Mouse (Mus musculus) spleen, adult 12 weeks (tissue): ENCODE measurements around the gene Dab1.

Source experiments
- DNase-seq: peaks from one replicate; pipeline ENCODE4 v3.0.0; 2022; ENCODE audit warnings: low spot score

Dab1 gene

DNA sequence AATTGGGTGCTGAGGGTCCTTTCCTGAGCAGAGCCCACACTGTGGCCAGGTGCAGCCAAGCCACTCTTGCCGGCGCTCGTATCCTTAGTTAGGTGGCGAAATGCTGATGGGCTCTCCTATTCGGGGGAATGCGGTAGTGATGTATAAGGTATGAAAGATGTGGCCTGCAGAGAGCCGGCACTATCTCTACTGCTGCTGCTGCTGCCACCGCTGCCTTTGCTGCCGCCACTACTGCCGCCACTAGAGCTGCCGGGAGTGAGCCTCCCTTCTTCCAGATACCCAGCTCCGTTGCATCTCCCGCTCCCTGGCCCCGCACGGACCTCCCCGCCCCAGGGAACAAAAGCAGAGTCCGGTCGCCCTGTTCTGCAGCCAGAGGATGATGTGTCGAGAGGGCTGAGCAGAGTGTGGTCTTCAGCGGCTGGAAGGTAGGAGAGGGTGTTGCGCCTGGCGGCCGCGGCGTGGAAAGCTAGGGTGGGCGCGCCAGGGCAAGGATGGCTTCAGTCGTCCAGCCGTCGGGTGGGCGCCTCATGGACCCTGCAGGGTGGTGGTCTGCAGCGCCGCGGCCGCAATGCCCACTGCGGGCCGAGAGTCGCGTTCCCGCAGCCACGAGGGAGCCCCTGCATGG is at the start of gene Dab1:
TSS of gene Dab1 (plus strand) at position 39 of the 625 bp plus-strand sequence.
- DNase-seq, result no peak

DNA sequence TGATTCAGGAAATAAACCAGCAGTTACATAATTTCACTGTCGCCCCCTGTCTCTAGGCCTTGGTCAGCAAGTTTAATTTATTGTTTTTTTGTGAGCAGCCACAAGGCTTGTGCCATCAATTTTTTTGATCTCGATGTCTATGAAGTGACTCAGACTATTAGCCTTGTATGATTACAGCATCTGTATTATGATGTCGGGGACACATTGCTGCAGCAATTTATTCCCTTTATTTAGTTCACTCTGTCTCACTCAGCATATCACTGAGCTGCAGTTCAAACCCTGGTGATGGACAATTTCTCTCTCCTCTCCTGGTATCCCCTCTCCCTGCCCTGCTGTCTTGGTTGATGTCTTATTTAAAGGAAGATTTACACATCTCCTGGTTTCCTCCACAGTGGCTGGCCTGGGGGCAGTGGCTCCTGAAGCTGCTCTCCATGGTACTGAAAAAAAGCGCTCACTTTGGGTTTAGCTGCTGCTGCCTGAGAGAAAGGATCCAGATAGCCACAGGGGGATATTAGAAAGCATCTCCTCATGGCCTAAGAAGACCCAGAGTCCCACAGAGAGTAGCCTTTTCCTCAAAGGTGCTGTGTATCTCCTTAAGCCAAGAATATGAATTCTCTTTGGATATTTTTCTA is 47.3 kb upstream of the Dab1 start:
- no peak for DNase-seq

DNA sequence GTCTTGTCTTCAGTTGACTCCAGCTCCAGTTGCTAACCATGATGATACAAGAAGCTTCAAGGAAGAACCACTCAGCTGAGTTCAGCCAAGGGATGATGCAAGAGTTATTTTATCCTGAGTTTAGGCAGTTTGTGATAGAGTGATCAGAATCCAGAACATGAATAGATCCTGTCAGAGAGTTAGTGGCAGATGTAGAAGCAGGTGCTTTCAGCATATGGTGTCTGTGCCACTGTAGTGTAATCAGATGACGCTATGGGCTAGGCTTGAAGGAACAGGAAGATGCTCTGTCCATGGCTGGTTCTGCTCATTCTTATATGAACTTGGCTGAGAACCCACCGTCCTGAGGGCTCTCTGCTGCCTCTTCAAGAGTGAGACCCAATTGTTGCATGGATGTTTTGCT is 43.6 kb upstream of the Dab1 start:
- DNase-seq, result no peak

DNA sequence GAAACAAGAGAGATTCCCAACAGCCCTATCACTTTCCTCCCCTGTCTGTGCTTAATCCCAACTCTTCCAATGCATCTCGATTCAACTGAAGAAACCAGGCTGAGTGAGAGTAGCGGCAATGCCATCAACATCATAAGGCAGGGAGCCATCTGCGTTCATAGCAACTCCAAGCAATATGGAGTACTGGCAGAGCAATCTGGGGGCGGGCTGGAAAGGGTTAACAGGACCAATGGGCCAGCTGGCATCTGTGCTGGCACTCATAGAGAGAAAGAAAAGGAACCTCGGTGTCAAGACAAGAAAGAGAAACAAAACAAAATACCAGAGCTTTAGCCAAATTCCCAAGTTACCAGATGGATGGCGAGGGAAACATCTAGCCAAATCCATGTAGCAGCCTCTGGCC is 42.9 kb upstream of the Dab1 start:
- no peak for DNase-seq

DNA sequence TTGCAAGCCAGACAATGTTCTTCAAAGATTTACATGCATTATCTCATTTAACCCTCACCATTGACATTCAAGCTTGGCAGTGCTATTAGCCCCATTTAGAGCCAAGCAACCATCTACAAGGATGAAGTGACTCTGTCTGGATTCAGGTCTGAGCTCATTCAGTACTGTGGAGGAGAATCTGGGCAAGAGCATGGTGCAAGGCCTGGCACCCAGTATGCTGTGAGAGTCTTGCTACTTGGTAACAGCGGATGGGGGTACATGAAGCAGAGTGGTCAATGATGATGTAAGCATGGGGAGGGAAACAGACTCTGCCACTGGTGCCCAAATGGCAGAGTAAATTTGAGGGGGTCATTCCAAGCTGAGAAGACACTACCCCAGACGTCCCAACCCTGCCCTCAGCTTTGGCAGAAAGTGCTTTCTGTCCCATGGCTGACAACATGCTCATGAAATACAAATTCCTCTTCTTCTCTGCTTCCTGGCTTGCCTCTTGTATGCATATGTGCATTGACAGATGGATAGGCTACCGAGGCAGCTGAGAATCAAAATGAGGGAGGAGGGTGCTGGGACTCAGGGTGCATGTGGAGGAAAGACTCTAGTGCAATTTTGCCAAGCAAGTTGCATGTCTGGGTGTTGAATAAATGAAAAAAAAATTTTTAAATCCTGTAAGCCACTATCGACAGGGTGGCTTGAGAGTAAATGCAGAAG is 41.9 kb upstream of the Dab1 start:
- DNase-seq, result no peak

DNA sequence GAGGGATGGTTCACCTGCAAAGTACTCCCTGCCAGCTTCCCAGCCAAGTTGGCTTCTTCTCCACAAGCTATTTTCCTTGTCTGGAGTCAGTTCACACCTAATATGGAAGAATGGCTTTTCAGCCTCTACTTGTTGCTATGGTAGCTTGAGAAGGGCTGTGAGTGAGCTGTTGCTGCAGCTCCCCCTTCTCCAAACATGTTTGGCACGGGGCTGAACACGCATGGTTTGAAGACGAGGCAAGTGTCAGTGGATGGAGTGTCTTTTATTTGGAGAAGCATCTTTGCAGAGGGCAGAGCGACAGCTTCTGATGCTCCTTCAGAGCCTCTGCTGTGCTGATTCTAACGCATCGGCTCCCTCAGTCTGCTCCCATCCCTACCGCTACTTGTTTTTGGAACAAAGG is 41.3 kb upstream of the Dab1 start:
- DNase-seq, result no peak

DNA sequence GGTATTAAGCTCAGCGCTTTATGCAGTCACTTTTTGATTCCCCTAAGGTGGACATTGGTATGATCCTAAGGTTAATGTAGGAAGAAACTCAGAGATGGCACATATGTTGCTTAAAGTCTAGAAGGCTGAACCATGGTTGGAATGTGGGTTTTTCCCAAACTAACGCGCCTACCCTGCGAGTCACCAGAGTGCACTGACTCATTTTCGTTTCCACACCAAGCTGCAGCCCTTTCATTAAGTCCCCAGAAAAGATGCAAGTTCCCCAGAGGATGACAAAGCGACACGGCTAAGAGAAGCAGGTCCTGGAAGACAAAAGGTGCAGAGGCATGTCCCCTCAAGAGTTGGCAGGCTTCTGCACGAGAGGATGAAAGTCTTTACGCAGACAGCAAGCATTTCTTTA is 39.1 kb upstream of the Dab1 start:
- no peak for DNase-seq

DNA sequence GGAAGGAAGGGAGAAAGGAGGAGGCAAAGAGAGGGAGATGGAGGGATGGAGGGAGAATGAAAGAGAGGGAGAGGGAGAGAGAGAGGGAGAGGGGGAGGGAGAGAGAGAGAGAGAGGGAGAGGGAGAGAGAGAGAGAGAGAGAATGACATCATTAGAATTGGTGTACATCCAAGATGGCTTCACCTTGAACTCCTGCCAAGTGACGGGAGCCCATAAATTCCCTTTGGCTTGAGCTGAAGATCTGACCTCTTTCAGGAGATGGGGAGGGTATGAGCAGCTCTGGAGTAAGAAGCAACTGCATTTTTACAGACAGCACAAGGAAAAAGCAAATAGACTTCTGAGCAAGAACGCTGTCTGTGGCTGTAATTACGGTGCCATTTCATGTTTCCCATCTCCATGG is 4.1 kb upstream of the Dab1 start:
- no peak for DNase-seq

DNA sequence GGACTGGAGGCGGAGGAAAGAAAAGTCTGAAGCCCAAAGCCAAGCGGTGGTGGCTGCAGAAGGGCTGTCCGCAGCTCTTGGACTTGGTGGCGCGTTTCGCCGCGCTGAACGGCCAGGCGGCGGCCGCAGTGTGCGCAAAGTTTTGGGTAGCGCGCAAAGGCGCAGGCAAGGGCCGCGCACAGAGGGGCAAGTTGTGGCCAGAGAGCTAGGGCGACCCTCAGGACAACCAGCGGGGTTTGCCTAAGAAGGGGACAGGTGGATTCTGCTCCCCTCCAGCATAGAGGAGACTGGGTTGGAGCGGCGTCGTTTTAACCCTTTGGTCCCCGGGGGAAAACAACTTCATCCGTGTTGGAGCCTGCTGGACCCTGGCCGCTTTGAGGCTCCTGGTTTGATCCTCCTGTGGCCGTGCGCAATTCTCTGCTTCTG is 800 bp downstream of the Dab1 start:
- no peak for DNase-seq

DNA sequence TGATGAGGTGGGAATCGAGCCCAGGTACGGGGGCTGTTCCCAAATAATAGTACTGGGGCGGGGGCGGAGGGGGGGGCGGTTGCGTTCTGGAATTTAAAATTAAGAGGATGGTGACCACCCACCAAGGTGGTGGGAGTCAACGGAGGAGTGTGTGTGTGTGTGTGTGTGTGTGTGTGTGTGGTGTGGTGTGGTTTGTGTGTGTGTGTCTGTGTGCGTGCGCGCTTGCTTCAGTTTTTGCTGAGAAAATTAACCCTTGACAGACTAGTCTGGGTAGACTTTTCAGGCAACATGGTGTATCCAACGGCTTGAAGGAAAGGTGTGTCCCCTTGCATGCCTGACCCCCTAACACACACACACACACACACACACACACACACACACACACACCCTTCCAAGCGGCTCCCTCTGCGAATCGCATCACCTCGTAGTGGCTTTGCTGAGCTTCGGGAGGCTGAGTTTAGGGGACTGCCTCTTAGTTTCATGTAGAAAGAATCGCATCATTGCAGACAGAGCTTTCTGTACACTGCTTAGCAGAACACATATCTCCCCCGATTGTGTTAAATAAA is 1.5 kb downstream of the Dab1 start:
- no peak for DNase-seq

DNA sequence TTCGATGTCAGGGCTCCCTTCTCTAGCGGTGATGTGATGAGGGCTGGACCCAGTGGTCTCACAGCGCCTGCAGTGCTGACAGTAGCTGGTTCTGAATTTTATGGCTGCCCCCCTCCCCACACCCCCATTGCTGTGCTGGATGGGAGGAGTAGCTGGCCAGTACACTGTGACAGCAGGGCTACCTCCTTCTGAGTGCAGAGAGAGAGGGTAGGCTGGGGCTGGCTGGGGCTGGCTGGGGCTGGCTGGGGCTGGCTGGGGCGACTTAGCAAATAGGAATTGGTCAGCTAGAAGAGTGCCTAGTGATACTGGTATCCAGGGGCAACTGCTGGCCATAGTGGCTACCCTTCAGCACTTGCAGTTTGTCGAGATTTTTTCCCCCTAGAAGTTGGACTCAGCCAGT is 2.4 kb downstream of the Dab1 start:
- no peak for DNase-seq

DNA sequence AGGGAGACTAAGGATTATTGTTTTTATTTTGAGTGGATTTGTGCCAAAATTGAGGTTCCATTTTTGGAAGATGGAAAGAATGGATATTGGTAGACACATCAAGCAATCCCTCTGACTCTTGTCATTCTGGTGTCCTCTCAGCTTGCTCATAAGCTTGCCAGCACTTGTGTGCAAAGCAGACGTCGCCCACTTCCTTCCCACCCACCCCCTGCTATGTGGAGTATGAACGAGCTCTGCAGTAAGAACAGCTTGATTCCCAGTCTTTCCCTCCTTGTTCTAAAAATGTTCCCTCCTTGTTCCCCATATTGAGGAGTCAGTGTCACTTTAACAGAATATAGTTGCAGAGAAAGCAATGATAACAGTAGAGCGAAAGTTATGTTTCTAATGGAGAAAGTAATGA is 11.0 kb downstream of the Dab1 start:
- DNase-seq, result no peak

DNA sequence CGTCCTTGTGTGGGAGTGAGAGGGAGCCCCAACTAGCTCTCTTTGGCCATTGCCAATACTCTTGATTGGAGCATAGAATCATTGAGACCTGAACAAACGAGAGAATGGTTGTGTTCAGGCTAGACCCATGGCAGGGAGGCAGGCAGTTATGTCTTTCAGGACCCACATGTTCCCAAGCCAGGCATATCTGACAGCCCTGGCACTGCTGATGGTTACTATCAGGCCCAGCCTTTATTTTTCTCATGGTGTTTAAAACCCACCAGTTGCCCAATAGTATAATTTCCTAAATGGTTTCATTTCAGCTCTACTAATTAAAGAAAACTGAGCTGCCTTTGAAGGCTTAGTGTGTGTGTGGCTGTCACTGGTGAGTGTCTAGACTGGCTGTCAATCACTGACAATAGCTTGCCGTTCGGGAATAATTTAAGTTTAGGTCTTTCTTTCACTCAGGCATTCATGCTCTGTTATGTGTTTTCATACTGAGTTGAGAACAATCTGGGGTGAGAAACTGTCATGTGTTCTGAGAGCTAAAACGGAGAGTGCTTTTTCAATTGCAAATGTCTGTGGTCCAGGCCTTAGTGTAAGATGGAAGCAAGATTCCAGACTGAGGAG is 17.1 kb downstream of the Dab1 start:
- no peak for DNase-seq

DNA sequence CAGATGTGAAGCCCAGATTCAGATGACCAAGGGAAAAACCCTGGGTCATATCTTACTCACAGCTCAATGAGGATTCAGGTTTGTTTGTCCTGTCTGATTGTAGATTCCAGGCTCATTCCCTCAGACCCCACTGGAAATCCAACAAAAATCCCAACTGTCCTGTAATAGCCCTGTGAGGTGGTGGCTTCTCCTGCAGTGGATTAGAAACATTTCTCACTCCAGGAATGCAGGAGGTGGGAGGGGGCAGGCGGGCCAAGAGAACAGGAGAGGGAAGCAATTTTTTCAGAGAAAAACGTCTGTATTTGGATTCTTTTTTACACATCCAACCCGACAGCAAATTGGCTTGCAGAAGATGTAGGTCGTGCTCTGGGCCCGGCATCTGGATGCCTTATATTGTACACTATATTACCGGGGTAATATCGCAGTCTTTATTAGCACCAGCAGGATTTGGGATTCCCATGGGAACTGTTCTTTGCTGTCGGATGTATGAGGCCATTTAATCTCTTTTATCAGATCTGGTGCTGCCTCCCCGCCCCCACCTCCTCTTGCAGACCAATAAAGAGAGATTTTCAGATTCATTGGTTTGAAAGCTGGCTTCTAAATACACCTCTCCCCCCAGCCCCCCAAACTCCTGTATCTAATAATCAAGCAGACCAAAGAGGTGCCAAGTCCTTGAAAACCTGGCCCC is 29.2 kb downstream of the Dab1 start:
- DNase-seq, result no peak

DNA sequence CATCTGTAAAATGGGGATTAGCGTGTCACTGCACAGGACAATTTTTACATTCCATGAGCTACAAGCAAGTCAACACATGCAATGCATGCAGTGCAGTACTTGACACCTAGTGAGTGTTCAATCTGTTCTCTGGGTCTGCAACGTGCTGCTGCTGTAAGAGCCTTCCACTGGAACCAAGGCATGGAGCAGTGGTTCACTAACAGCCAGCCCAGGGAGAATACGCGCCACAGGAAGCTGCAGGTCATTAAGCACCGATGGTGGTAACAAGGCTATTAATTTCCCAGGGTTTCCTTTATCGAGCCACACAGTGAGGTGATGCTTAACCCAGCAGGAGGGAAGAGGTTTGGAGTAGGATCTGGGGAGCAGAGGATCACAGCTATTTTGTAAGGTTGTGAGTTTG is 36.6 kb downstream of the Dab1 start:
- DNase-seq, result no peak

DNA sequence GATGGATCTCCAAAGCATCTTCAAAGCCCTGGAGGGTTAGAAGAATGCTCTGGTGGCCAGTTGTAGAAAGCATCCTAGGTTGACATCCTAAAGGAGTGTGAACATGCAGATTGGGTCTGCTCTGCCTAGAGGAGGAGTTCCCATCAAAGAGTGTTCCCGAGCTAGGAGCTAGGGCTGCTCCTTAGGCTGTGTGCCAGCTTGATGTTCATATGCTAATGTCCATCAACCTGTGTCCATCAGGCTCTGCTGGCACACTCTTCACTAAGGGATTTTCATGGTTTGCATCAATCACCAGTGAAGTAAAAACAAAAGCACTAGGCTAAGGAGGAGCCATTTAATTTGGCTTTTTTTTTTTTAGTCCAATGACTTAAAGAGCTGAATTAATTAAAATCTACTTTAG is 42.2 kb downstream of the Dab1 start:
- DNase-seq, result no peak

DNA sequence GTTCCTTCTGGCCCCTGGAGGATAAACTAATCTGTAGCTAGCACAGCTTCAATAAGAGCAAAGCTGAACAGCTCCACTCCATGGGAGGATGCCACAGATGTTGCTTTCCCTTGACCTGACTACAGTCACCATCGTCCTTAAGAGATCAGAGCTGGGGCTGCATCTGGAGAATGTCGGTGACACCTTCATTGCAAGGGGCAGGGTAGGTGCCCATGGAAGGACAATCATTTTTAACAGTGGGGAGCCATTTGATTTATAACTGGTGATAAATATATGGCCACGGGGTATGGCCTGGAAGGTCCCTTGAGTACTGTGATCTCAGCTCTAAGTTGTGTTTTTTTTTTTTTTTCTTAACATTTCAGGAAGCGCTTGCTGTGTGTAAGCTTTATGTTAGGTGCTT is 48.3 kb downstream of the Dab1 start:
- DNase-seq, result no peak

DNA sequence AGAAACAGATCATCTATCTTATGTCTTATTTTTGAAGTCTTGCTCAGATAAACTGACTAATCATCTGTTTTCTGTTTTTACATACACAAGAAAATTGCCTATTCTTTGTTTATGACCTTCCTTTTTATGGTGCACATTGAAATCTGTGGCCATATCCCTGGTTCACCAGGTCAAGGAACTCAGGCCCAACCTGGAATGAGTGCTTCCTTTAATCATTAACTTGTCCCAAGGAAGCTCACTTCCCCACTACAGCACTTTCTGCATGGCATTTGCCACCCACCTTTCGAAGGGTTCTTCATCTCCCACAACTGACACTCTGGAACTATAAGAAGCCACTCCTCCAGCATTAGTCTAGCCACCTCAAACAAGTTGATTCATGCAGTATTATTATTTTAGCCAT is 58.0 kb downstream of the Dab1 start:
- no peak for DNase-seq

DNA sequence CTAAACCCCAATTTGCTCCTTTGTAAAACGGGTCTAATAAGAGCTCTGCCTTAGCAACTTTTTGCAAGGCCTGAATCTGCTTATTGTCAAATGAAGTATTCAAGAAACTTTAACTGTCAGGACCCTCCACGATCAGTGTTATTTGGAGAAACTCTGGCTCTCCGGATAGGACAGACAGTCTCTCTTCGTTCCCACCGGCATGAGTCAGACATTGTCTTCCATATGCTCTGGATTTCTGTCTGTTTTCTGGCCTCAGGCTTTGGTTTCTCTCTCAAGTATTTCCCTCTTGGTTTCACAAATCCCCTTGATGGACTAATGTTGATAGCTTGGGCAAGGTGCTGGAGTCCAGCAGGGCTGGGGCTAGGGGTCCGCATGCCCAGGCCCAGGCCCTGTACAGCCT is 59.3 kb downstream of the Dab1 start:
- no peak for DNase-seq

DNA sequence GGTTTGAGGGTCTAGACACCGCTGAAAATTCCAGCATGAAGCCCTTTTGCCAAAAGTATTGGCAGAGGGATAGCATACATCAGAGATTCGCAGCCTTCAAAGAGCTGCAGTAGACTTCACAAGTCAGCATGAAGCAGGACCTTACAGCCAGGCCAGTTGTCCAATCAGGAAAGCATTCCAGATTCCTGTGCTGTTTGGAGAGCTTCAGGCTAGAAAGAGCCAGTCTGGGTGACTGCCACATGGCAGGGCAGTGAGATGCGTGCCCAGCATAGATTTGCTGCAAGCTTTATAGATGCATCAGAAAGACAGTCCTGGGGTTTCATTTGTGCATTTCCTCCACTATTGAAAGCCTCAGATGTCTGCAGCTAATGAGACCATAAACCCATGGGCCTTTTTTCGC is 66.0 kb downstream of the Dab1 start:
- no peak for DNase-seq

DNA sequence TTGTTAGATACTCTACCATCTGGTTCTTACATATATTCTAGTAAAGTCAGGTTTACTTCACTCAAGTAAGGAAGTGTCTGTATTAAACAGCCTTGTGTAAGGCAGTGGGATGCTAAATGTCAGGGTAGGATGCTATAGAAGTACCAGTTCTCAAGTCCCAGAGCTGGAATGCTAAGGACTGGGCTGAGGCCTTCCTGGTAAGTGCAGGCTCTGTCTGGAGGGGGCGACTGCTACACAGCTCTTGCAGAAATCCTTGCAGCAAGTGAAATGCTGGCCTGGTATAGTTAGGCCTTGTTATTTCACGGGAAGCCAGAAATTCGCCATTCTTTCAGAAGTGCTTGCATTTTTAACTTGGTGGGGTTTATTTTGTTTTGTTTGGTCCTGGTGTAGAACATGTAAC is 72.6 kb downstream of the Dab1 start:
- DNase-seq, result no peak

DNA sequence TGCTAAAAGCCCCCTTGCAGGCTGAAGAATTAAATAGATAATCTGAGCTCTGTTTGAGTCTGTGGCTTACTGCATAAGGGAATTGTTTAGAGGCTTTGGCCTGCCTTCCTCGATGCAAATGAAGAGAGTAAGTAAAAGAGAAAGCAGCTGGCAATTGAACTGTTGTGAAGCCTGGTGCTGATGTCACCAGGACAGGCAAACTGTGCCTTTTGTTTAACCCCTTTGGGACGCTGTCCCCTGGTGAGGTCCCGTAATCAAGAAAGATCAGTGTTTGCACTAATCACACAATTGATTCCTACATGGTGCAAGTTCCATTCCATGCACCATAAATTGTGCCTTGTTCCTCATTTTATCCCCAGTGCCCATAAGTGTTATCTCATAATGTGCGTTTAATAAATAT is 80.6 kb downstream of the Dab1 start:
- no peak for DNase-seq
